9 mouse cellular contexts compared by ENCODE assay signal in genomic region chr7:101968751-101969150, GRCm38 (mm10). TPM values are rescaled to one million over a fixed set of nuclear protein-coding genes. Genes with fewer than 3 reads are reported as not detected.
DNase-seq lines count a peak whose midpoint lies in the region; ATAC-seq lines count a peak whose summit lies in the region.
"Had no signal": no experiment of that assay in that cellular context is flagged by ENCODE, and none has a peak within 500 bp of the region (broad histone marks: within the 10 kb centered on the region; RNA-seq: fewer than 3 reads in every experiment).

No protein-coding gene starts in this region.

- no peak overlapping the region for H3K4me3 ChIP-seq in kidney, embryonic 16.5 days (ENCODE audit: low read length)
- no peak overlapping the region for H3K4me3 ChIP-seq in embryonic facial prominence, embryonic 13.5 days
- H3K4me3 ChIP-seq in hindbrain, embryonic 15.5 days: no peak overlapping the region
- H3K4me3 ChIP-seq in midbrain, embryonic 14.5 days (replicated peaks; ENCODE audit: low read depth, low read length): no peak overlapping the region; the same call in 1 of the 2 replicates

- 54% methylated on average over 2 of the region's 2 CpGs for WGBS in kidney, embryonic 16.5 days
- WGBS in embryonic facial prominence, embryonic 13.5 days: 49% methylated on average over 2 of the region's 2 CpGs
- 55% methylated on average over 2 of the region's 2 CpGs for WGBS in hindbrain, embryonic 15.5 days
- WGBS in midbrain, embryonic 14.5 days: 65% methylated on average over 2 of the region's 2 CpGs

- DNase-seq in kidney, postnatal 36 days: no peak
- DNase-seq in midbrain, embryonic 14.5 days: no peak
- no peak for DNase-seq in urinary bladder, postnatal 10 days (ENCODE audit: low spot score)
- DNase-seq in Muller cell, postnatal 12 days (ENCODE audit: inconsistent ontology term): no peak
- DNase-seq in B cell, adult 2 months: no peak
- DNase-seq: retina, postnatal 1 day had no signal

- no peaks in the 10 kb centered on the region for H3K27me3 ChIP-seq in kidney, embryonic 16.5 days (ENCODE audit: insufficient read depth, low read length)
- no peaks in the 10 kb centered on the region for H3K27me3 ChIP-seq in embryonic facial prominence, embryonic 13.5 days
- no peaks in the 10 kb centered on the region for H3K27me3 ChIP-seq in hindbrain, embryonic 15.5 days
- no peaks in the 10 kb centered on the region for H3K27me3 ChIP-seq in midbrain, embryonic 14.5 days (ENCODE audit: control insufficient read depth, insufficient read depth, low read length)

- peak overlapping the region; percentile 60; the same call in 1 of the 2 replicates for H3K27ac ChIP-seq in kidney, embryonic 16.5 days (ENCODE audit: low read length)
- H3K27ac ChIP-seq in embryonic facial prominence, embryonic 13.5 days: peak overlapping the region; percentile 100
- peak overlapping the region; percentile 99 for H3K27ac ChIP-seq in hindbrain, embryonic 15.5 days (replicated peaks)
- H3K27ac ChIP-seq in midbrain, embryonic 14.5 days (replicated peaks; ENCODE audit: low read depth, low read length): peak overlapping the region; percentile 100

- no peak overlapping the region for H3K4me2 ChIP-seq in kidney, embryonic 16.5 days (replicated peaks; ENCODE audit: low read depth, low read length)
- H3K4me2 ChIP-seq in embryonic facial prominence, embryonic 13.5 days: peak overlapping the region; percentile 76
- H3K4me2 ChIP-seq in hindbrain, embryonic 15.5 days: peak overlapping the region; percentile 77
- H3K4me2 ChIP-seq in midbrain, embryonic 14.5 days (ENCODE audit: low read length): peak overlapping the region; percentile 78

- peaks cover 33% of the 10 kb centered on the region for H3K4me1 ChIP-seq in kidney, embryonic 16.5 days (ENCODE audit: insufficient read depth, low read length)
- peaks cover 42% of the 10 kb centered on the region for H3K4me1 ChIP-seq in embryonic facial prominence, embryonic 13.5 days
- H3K4me1 ChIP-seq in hindbrain, embryonic 15.5 days (replicated peaks): peaks cover 35% of the 10 kb centered on the region
- peaks cover 21% of the 10 kb centered on the region for H3K4me1 ChIP-seq in midbrain, embryonic 14.5 days (ENCODE audit: control insufficient read depth, insufficient read depth, low read length)

- no peak for ATAC-seq in kidney, embryonic 16.5 days (ENCODE audit: low FRiP score, low TSS enrichment)
- ATAC-seq in embryonic facial prominence, embryonic 13.5 days (ENCODE audit: insufficient number of reproducible peaks, insufficient read depth, low FRiP score, low TSS enrichment, low read depth): no peak
- no peak for ATAC-seq in hindbrain, embryonic 15.5 days (ENCODE audit: low FRiP score, low read depth)
- ATAC-seq in midbrain, embryonic 14.5 days (ENCODE audit: low FRiP score, low TSS enrichment): no peak

- H3K9me3 ChIP-seq in kidney, embryonic 16.5 days (ENCODE audit: low read length): no peaks in the 10 kb centered on the region
- H3K9me3 ChIP-seq in embryonic facial prominence, embryonic 13.5 days: no peaks in the 10 kb centered on the region
- no peaks in the 10 kb centered on the region for H3K9me3 ChIP-seq in hindbrain, embryonic 15.5 days
- H3K9me3 ChIP-seq in midbrain, embryonic 14.5 days (ENCODE audit: control insufficient read depth, low read length): no peaks in the 10 kb centered on the region

- peak overlapping the region; percentile 45 for H3K9ac ChIP-seq in kidney, embryonic 16.5 days (replicated peaks; ENCODE audit: low read length)
- 0 out of 2 replicates have a peak overlapping the region, but pooled peaks have one; percentile 44 for H3K9ac ChIP-seq in embryonic facial prominence, embryonic 13.5 days
- H3K9ac ChIP-seq in hindbrain, embryonic 15.5 days: peak overlapping the region; percentile 84
- peak overlapping the region; percentile 96 for H3K9ac ChIP-seq in midbrain, embryonic 14.5 days (replicated peaks; ENCODE audit: low read length)

- H3K36me3 ChIP-seq in kidney, embryonic 16.5 days (ENCODE audit: insufficient read depth, low read length): no peaks in the 10 kb centered on the region
- no peaks in the 10 kb centered on the region for H3K36me3 ChIP-seq in embryonic facial prominence, embryonic 13.5 days
- no peaks in the 10 kb centered on the region for H3K36me3 ChIP-seq in hindbrain, embryonic 15.5 days
- H3K36me3 ChIP-seq in midbrain, embryonic 14.5 days (ENCODE audit: control insufficient read depth, insufficient read depth, low read length): no peaks in the 10 kb centered on the region

RNA-seq across cellular contexts. Expression of gene Numa1, which starts 34.8 kb away (rescaled TPM):
- polyA plus RNA-seq in kidney, embryonic 16.5 days (2015; fragmentation: Nextera tagmentation; extraction: Ambion mirVana): 72.1 and 75.6 TPM in 2 replicates
- 90.9 and 92.0 TPM in 2 replicates for polyA plus RNA-seq in embryonic facial prominence, embryonic 13.5 days (2015; fragmentation: Nextera tagmentation; extraction: Ambion mirVana)
- 43.3 and 46.5 TPM in 2 replicates for polyA plus RNA-seq in hindbrain, embryonic 15.5 days (2015; fragmentation: Nextera tagmentation; extraction: Ambion mirVana)
- polyA plus RNA-seq in midbrain, embryonic 14.5 days (2014; fragmentation: Nextera tagmentation; extraction: Ambion mirVana): 50.1 and 73.6 TPM in 2 replicates

RNA-seq across cellular contexts. Expression of gene Lrrc51, which starts 35.1 kb away (rescaled TPM):
- polyA plus RNA-seq in kidney, embryonic 16.5 days (2015; fragmentation: Nextera tagmentation; extraction: Ambion mirVana): 10.8 and 13.9 TPM in 2 replicates
- polyA plus RNA-seq in embryonic facial prominence, embryonic 13.5 days (2015; fragmentation: Nextera tagmentation; extraction: Ambion mirVana): 7.3 and 8.3 TPM in 2 replicates
- 12.5 and 15.2 TPM in 2 replicates for polyA plus RNA-seq in hindbrain, embryonic 15.5 days (2015; fragmentation: Nextera tagmentation; extraction: Ambion mirVana)
- polyA plus RNA-seq in midbrain, embryonic 14.5 days (2014; fragmentation: Nextera tagmentation; extraction: Ambion mirVana): 7.4 and 10.7 TPM in 2 replicates

RNA-seq across cellular contexts. Expression of gene Il18bp, which starts 49.7 kb away (rescaled TPM):
- polyA plus RNA-seq in kidney, embryonic 16.5 days (2015; fragmentation: Nextera tagmentation; extraction: Ambion mirVana): 3.0 and 3.3 TPM in 2 replicates
- polyA plus RNA-seq in embryonic facial prominence, embryonic 13.5 days (2015; fragmentation: Nextera tagmentation; extraction: Ambion mirVana): 3.3 TPM in 2 replicates
- polyA plus RNA-seq in hindbrain, embryonic 15.5 days (2015; fragmentation: Nextera tagmentation; extraction: Ambion mirVana): 4.7 and 5.4 TPM in 2 replicates
- polyA plus RNA-seq in midbrain, embryonic 14.5 days (2014; fragmentation: Nextera tagmentation; extraction: Ambion mirVana): 4.0 and 6.0 TPM in 2 replicates

Comparison
In these comparisons a context has a peak if more than half of its experiments do, and no peak if none do; other contexts are left out.
1. H3K9ac ChIP-seq: peak in every context shown above with its lines; median percentile 96 in midbrain, embryonic 14.5 days; 84 in hindbrain, embryonic 15.5 days; 45 in kidney, embryonic 16.5 days; 44 in embryonic facial prominence, embryonic 13.5 days.